Mouse (Mus musculus): Measurements from ENCODE around the gene Parvg.

DNA sequence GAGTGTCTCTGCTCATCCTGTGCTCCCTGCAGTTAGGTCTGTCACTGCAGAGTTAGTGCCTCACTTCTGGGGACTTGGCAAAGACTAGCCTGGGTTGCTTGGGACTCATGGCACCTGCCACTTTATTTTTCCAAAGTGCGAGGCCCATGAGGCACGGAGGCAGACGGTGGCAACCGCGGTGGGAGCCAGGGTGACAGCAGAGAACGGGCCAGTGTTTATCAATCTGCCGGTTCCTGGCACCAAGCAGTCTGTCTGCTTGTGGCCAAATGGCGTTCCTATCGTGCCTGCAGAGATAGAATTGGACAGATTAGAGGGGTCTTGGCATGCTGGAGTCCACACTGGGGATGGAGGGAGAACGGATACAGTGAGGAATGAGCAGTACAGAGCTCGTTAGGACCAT, 13.6 kb upstream of the Parvg start:
- TF ChIP-seq POLR2A (IDR thresholded peaks at IDR 0.05; ENCODE audit: borderline replicate concordance, control insufficient read depth, low read depth, low read length) (no peak), CTCF (IDR thresholded peaks at IDR 0.05; ENCODE audit: control insufficient read depth, insufficient read depth, low read length) (no peak)

All from bone marrow, adult 2 months (tissue).